In the genomic region with DNA sequence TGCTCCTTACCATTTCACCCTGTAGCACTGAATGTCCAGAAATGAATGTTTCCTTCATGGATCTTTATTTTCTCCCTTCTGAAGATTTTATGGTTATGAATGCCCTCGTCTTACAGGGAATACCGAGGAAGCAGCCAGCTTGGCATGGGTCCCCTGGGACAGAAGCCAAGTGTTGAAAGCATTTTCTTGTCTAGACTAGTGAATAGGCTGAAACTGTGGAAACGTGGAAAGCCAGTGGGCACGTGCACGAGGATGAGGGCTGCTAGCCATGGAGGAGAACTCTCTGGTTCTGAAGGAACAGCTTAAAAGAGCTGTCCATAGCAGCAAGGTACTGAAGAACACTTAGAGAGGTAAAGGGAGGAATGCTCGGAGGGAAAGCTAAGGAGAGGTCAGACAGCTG, we compare ENCODE assay signal across 9 mouse cellular contexts.
DNase-seq lines count a peak whose midpoint lies in the region; ATAC-seq and TF ChIP-seq lines count a peak whose summit lies in the region.
"Had no signal": no experiment of that assay in that cellular context is flagged by ENCODE, and none has a peak within 500 bp of the region (broad histone marks: within the 10 kb centered on the region; RNA-seq: fewer than 3 reads in every experiment).

No protein-coding gene starts in this region.

- peak; percentile 14 for DNase-seq in kidney, postnatal 0 days (ENCODE audit: low spot score)
- DNase-seq in kidney, adult 9 months: no peak
- peak; percentile 58 for DNase-seq in embryonic facial prominence, embryonic 14.5 days (ENCODE audit: low spot score)
- peak; percentile 27 to 54 for DNase-seq in layer of hippocampus, adult 8-10 months (ENCODE audit: low spot score in 2 of 2)
- DNase-seq in lung, postnatal 4 days: peak; percentile 17 to 68
- DNase-seq in thymus, adult 18-20 months: no peak
- DNase-seq in liver: no peak

- H3K36me3 ChIP-seq in kidney, postnatal 0 days (ENCODE audit: insufficient read depth, low read length): no peaks in the 10 kb centered on the region
- no peaks in the 10 kb centered on the region for H3K36me3 ChIP-seq in embryonic facial prominence, embryonic 14.5 days (ENCODE audit: control insufficient read depth, insufficient read depth, low read length)
- H3K36me3 ChIP-seq: limb, embryonic 13.5 days had no signal

- 69% methylated on average over 6 of the region's 6 CpGs for WGBS in kidney, postnatal 0 days
- WGBS in embryonic facial prominence, embryonic 14.5 days: 62% methylated on average over 6 of the region's 6 CpGs

- no peaks in the 10 kb centered on the region for H3K9me3 ChIP-seq in kidney, postnatal 0 days (replicated peaks; ENCODE audit: low read length)
- H3K9me3 ChIP-seq in embryonic facial prominence, embryonic 14.5 days (ENCODE audit: control insufficient read depth, low read length): no peaks in the 10 kb centered on the region
- H3K9me3 ChIP-seq: limb, embryonic 13.5 days had no signal

- H3K4me2 ChIP-seq in kidney, postnatal 0 days (ENCODE audit: low read length): no peak overlapping the region
- H3K4me2 ChIP-seq in embryonic facial prominence, embryonic 14.5 days (ENCODE audit: low read depth, low read length): no peak overlapping the region
- H3K4me2 ChIP-seq: limb, embryonic 13.5 days had no signal

- no peak for TF ChIP-seq CTCF in kidney, postnatal 0 days (IDR thresholded peaks at IDR 0.05; ENCODE audit: low read depth)

- no peak for ATAC-seq in kidney, postnatal 0 days (replicated peaks; ENCODE audit: low FRiP score, low read depth)
- no peak for ATAC-seq in embryonic facial prominence, embryonic 14.5 days (ENCODE audit: low read depth)

- no peak overlapping the region for H3K4me3 ChIP-seq in kidney, postnatal 0 days (replicated peaks; ENCODE audit: low read depth, low read length)
- H3K4me3 ChIP-seq in embryonic facial prominence, embryonic 14.5 days (ENCODE audit: low read depth, low read length): no peak overlapping the region
- H3K4me3 ChIP-seq: erythroblast, embryonic 14.5 days; limb, embryonic 13.5 days had no signal

- no peak overlapping the region for H3K9ac ChIP-seq in kidney, postnatal 0 days (ENCODE audit: low read depth, low read length)
- no peak overlapping the region for H3K9ac ChIP-seq in embryonic facial prominence, embryonic 14.5 days (ENCODE audit: low read depth, low read length)
- H3K9ac ChIP-seq: limb, embryonic 13.5 days had no signal

- H3K4me1 ChIP-seq in kidney, postnatal 0 days (replicated peaks; ENCODE audit: insufficient read depth, low read length): no peaks in the 10 kb centered on the region
- H3K4me1 ChIP-seq in embryonic facial prominence, embryonic 14.5 days (ENCODE audit: control insufficient read depth, insufficient read depth, low read length): no peaks in the 10 kb centered on the region
- H3K4me1 ChIP-seq: limb, embryonic 13.5 days had no signal

- H3K27me3 ChIP-seq in kidney, postnatal 0 days (ENCODE audit: insufficient read depth, low read length): no peaks in the 10 kb centered on the region
- H3K27me3 ChIP-seq in embryonic facial prominence, embryonic 14.5 days (replicated peaks; ENCODE audit: control insufficient read depth, insufficient read depth, low read length): no peaks in the 10 kb centered on the region
- H3K27me3 ChIP-seq: limb, embryonic 13.5 days had no signal

- no peak overlapping the region for H3K27ac ChIP-seq in kidney, postnatal 0 days
- no peak overlapping the region for H3K27ac ChIP-seq in embryonic facial prominence, embryonic 14.5 days (replicated peaks; ENCODE audit: low read depth, low read length)
- H3K27ac ChIP-seq: limb, embryonic 13.5 days had no signal

Comparison
In these comparisons a context has a peak if more than half of its experiments do, and no peak if none do; other contexts are left out.
1. DNase-seq: peak in kidney, postnatal 0 days (single experiment), embryonic facial prominence, embryonic 14.5 days (single experiment), layer of hippocampus, adult 8-10 months (2 of 2) and lung, postnatal 4 days (2 of 2); none in kidney, adult 9 months (single experiment), thymus, adult 18-20 months (0 of 2) and liver (single experiment).